Mouse (Mus musculus) brain, embryonic 14.5 days (tissue): ENCODE measurements at regions not wholly inside any gene's neighbourhood (a gene's known extent, or its start where the extent isn't known, plus 50 kb on each side); places are given as distances from the start of the nearest gene placed in this dataset.

Experiments used
- CTCF ChIP-seq: fragments of 200-500 bp; IDR thresholded peaks from 2 replicates; pipeline ENCODE4 v1.5.1; 2012; ENCODE audit warnings: inconsistent platforms, mild to moderate bottlenecking, moderate library complexity, borderline replicate concordance; ENCODE audit not compliant: insufficient read depth, insufficient read length; ENCODE audit errors: extremely low read depth
- POLR2A ChIP-seq: fragments of 200-500 bp; IDR thresholded peaks from 2 replicates; pipeline ENCODE4 v1.6.1; 2012; ENCODE audit warnings: mild to moderate bottlenecking, inconsistent platforms, borderline replicate concordance; ENCODE audit not compliant: poor library complexity, insufficient read depth, insufficient read length, severe bottlenecking; ENCODE audit errors: extremely low read depth

GRCm38 (mm10) chr14:23185359-23185758 lies 828.9 kb downstream of the Kcnma1 start:
- TF ChIP-seq CTCF, result no peak
- no peak for TF ChIP-seq POLR2A
